Mouse (Mus musculus) G1E (cell line): ENCODE measurements around the gene Pan3. TPM values are rescaled to one million over a fixed set of nuclear protein-coding genes. Genes with fewer than 3 reads are reported as not detected.

Source experiments
- ATAC-seq: 2 replicates; pipeline ENCODE4 v1.8.0; 2016; ENCODE audit warnings: mild to moderate bottlenecking; ENCODE audit not compliant: insufficient number of reproducible peaks, poor library complexity, low FRiP score, severe bottlenecking; ENCODE audit errors: extremely low read depth
- DNase-seq: peaks from one replicate; pipeline ENCODE4 v3.0.0; 2012; ENCODE audit warnings: low spot score
- H3K27me3 ChIP-seq: 2 replicates; pipeline ENCODE4 v1.6.1; 2012; ENCODE audit warnings: mild to moderate bottlenecking, low read length, inconsistent platforms; ENCODE audit not compliant: insufficient read depth
- H3K36me3 ChIP-seq: replicated peaks from 2 replicates; pipeline ENCODE3; 2012; ENCODE audit warnings: mild to moderate bottlenecking, inconsistent platforms
- H3K4me1 ChIP-seq: 2 replicates; pipeline ENCODE4 v1.6.1; 2012; ENCODE audit warnings: low read depth, low read length, inconsistent platforms, mixed read lengths; ENCODE audit not compliant: insufficient read depth
- H3K4me3 ChIP-seq: 2 replicates; pipeline ENCODE4 v1.5.1; 2012; ENCODE audit warnings: low read depth, mild to moderate bottlenecking, inconsistent platforms, low read length, moderate library complexity, mixed read lengths
- H3K9me3 ChIP-seq: replicated peaks from 2 replicates; pipeline ENCODE4 v1.6.1; 2012; ENCODE audit warnings: inconsistent platforms
- CTCF ChIP-seq: IDR thresholded peaks from 2 replicates; pipeline ENCODE4 v1.5.1; 2012; ENCODE audit warnings: low read depth, low read length, inconsistent platforms, mixed read lengths
- GATA1 ChIP-seq: IDR thresholded peaks from 2 replicates; pipeline ENCODE4 v1.6.1; 2012; ENCODE audit warnings: borderline replicate concordance, low read length, inconsistent platforms, mixed read lengths
- GATA2 ChIP-seq: IDR thresholded peaks from 2 replicates; pipeline ENCODE4 v1.6.1; 2012; ENCODE audit warnings: low read depth, low read length, inconsistent platforms, borderline replicate concordance
- POLR2AphosphoS5 ChIP-seq: IDR thresholded peaks from 2 replicates; pipeline ENCODE4 v1.6.1; 2012; ENCODE audit warnings: low read depth, low read length, inconsistent platforms; ENCODE audit not compliant: insufficient replicate concordance
- TAL1 ChIP-seq: conservative IDR thresholded peaks from 2 replicates; pipeline ENCODE4 v1.6.1; 2012; ENCODE audit warnings: low read depth, low read length, inconsistent platforms, mixed read lengths
- polyA plus RNA-seq: library from polyadenylated mRNA; stranded (reverse); fragments of >175 nt; gene quantifications from 2 replicates; pipeline ENCODE4 v1.2.3, GENCODE M21; 2012
- total RNA-seq, 2 experiments: library from RNA; stranded (forward) in 1 of 2; stranded (reverse) in 1 of 2; fragments of 200-1000 nt in 1 of 2; fragments of >200 nt in 1 of 2; fragmentation: Nextera tagmentation in 1 of 2; gene quantifications; 2 replicates each; pipeline ENCODE4 v1.2.3; 2014 to 2017

Gene Pan3
- total and polyA plus RNA-seq, 3 experiments: 32.3 to 618 (median 200) TPM

- no peak for ATAC-seq
- H3K4me3 ChIP-seq: no peak overlapping the region
- peaks cover 34% of the 10 kb centered on the region for H3K27me3 ChIP-seq
Measured at GRCm38 (mm10) chr5:147566335-147566734, 136.4 kb downstream of the Pan3 start.

GRCm38 (mm10) chr5:147572695-147573094 lies 142.7 kb downstream of the Pan3 start:
- no peak for TF ChIP-seq TAL1
- no peak for TF ChIP-seq GATA1
- no peak for TF ChIP-seq CTCF
- no peak for TF ChIP-seq GATA2
- no peak for TF ChIP-seq POLR2AphosphoS5
- peaks cover 19% of the 10 kb centered on the region for H3K27me3 ChIP-seq
- H3K36me3 ChIP-seq: no peaks in the 10 kb centered on the region
- H3K9me3 ChIP-seq: no peaks in the 10 kb centered on the region
- no peak for DNase-seq
- H3K4me1 ChIP-seq: peaks cover 28% of the 10 kb centered on the region
- no peak for ATAC-seq
- no peak overlapping the region for H3K4me3 ChIP-seq

More at GRCm38 (mm10) chr5:147566335-147566734, 136.4 kb downstream of the Pan3 start:
- Histone ChIP-seq H3K9me3 (no peaks in the 10 kb centered on the region), H3K36me3 (no peaks in the 10 kb centered on the region), H3K4me1 (peaks cover 11% of the 10 kb centered on the region)
- no peak for DNase-seq
- no peak for TF ChIP-seq POLR2AphosphoS5
- no peak for TF ChIP-seq GATA2
- TF ChIP-seq TAL1: no peak
- TF ChIP-seq CTCF: no peak
- no peak for TF ChIP-seq GATA1

GRCm38 (mm10) chr5:147573555-147573954 lies 143.6 kb downstream of the Pan3 start:
- no peak for DNase-seq
- TF ChIP-seq GATA1: no peak
- no peak for TF ChIP-seq POLR2AphosphoS5
- TF ChIP-seq GATA2: no peak
- no peak for TF ChIP-seq TAL1
- no peak for TF ChIP-seq CTCF
- H3K27me3 ChIP-seq: peaks cover 15% of the 10 kb centered on the region
- peaks cover 28% of the 10 kb centered on the region for H3K4me1 ChIP-seq
- ATAC-seq: peak; percentile 52
- no peaks in the 10 kb centered on the region for H3K36me3 ChIP-seq
- no peak overlapping the region for H3K4me3 ChIP-seq
- H3K9me3 ChIP-seq: no peaks in the 10 kb centered on the region

GRCm38 (mm10) chr5:147574517-147574916 lies 144.6 kb downstream of the Pan3 start:
- Histone ChIP-seq H3K36me3 (no peaks in the 10 kb centered on the region), H3K4me1 (peaks cover 28% of the 10 kb centered on the region), H3K9me3 (no peaks in the 10 kb centered on the region), H3K27me3 (peaks cover 15% of the 10 kb centered on the region), H3K4me3 (no peak overlapping the region)
- TF ChIP-seq GATA1 (no peak), TAL1 (no peak), GATA2 (no peak), POLR2AphosphoS5 (no peak), CTCF (no peak)
- ATAC-seq: 0 out of 2 replicates have a peak, but pooled peaks have one; percentile 23
- no peak for DNase-seq

GRCm38 (mm10) chr5:147577003-147577402 lies 147.0 kb downstream of the Pan3 start:
- no peak for TF ChIP-seq POLR2AphosphoS5
- no peak for TF ChIP-seq GATA2
- TF ChIP-seq CTCF: no peak
- TF ChIP-seq TAL1: no peak
- no peak for TF ChIP-seq GATA1
- ATAC-seq (no peak), DNase-seq (no peak)
- no peak overlapping the region for H3K4me3 ChIP-seq
- H3K4me1 ChIP-seq: peaks cover 25% of the 10 kb centered on the region
- no peaks in the 10 kb centered on the region for H3K36me3 ChIP-seq
- H3K9me3 ChIP-seq: no peaks in the 10 kb centered on the region
- H3K27me3 ChIP-seq: peaks cover 13% of the 10 kb centered on the region

- TF ChIP-seq POLR2AphosphoS5: no peak
- no peak for TF ChIP-seq TAL1
- TF ChIP-seq GATA1: no peak
- no peak for TF ChIP-seq GATA2
- no peak; the same call in 1 of the 2 replicates for TF ChIP-seq CTCF
- DNase-seq: no peak
- no peak for ATAC-seq
- no peaks in the 10 kb centered on the region for H3K36me3 ChIP-seq
- H3K4me3 ChIP-seq: no peak overlapping the region
- peaks cover 15% of the 10 kb centered on the region for H3K27me3 ChIP-seq
- peaks cover 11% of the 10 kb centered on the region for H3K4me1 ChIP-seq
- H3K9me3 ChIP-seq: no peaks in the 10 kb centered on the region
Measured at GRCm38 (mm10) chr5:147579148-147579547, 149.2 kb downstream of the Pan3 start.

- H3K9me3 ChIP-seq: no peaks in the 10 kb centered on the region
- no peak for TF ChIP-seq CTCF
- no peak for TF ChIP-seq TAL1
- TF ChIP-seq GATA1: no peak
- TF ChIP-seq POLR2AphosphoS5: no peak
- TF ChIP-seq GATA2: no peak
- ATAC-seq: no peak
- no peak for DNase-seq
- H3K27me3 ChIP-seq: peaks cover 15% of the 10 kb centered on the region
- H3K4me3 ChIP-seq: no peak overlapping the region
- H3K36me3 ChIP-seq: no peaks in the 10 kb centered on the region
- H3K4me1 ChIP-seq: peaks cover 6% of the 10 kb centered on the region
Measured at GRCm38 (mm10) chr5:147579691-147580090, 149.7 kb downstream of the Pan3 start.
